Mouse (Mus musculus) hindbrain, embryonic 13.5 days (tissue): ENCODE data around the gene 2310011J03Rik. TPM values are rescaled to one million over a fixed set of nuclear protein-coding genes. Genes with fewer than 3 reads are reported as not detected.

Experiments
- ATAC-seq: fragments of 200-750 bp; cut with Nextera tagmentation; 2 replicates; pipeline ENCODE4 v1.8.0; 2017; ENCODE audit warnings: moderate TSS enrichment; ENCODE audit not compliant: low FRiP score
- H3K27ac ChIP-seq: fragments of 300-500 bp; sonication (generic); 2 replicates; pipeline ENCODE4 v1.5.1; 2015; ENCODE audit warnings: inconsistent platforms, mild to moderate bottlenecking, moderate library complexity
- H3K27me3 ChIP-seq: fragments of 300-500 bp; sonication (generic); 2 replicates; pipeline ENCODE4 v1.6.1; 2015; ENCODE audit warnings: mild to moderate bottlenecking, inconsistent platforms
- H3K36me3 ChIP-seq: fragments of 300-500 bp; sonication (generic); 2 replicates; pipeline ENCODE4 v1.6.1; 2015; ENCODE audit warnings: mild to moderate bottlenecking, inconsistent platforms
- H3K4me1 ChIP-seq: fragments of 300-500 bp; sonication (generic); replicated peaks from 2 replicates; pipeline ENCODE4 v1.6.1; 2015; ENCODE audit warnings: inconsistent platforms
- H3K4me2 ChIP-seq: fragments of 300-500 bp; sonication (generic); 2 replicates; pipeline ENCODE4 v1.6.1; 2015; ENCODE audit warnings: inconsistent platforms, mild to moderate bottlenecking, moderate library complexity
- H3K4me3 ChIP-seq: fragments of 300-500 bp; sonication (generic); 2 replicates; pipeline ENCODE4 v1.5.1; 2015; ENCODE audit warnings: mild to moderate bottlenecking, inconsistent platforms
- H3K9ac ChIP-seq: fragments of 300-500 bp; sonication (generic); 2 replicates; pipeline ENCODE4 v1.6.1; 2015; ENCODE audit warnings: mild to moderate bottlenecking, inconsistent platforms
- H3K9me3 ChIP-seq: fragments of 300-500 bp; sonication (generic); 2 replicates; pipeline ENCODE4 v1.6.1; 2016; ENCODE audit warnings: inconsistent platforms
- WGBS: fragments of 180-500 bp; shearing (Covaris S2); methylation state at CpG from one replicate; pipeline ENCODE4 v1.1.7; 2015; 5-methylcytosine and 5-hydroxymethylcytosine counted together
- polyA plus RNA-seq: library from polyadenylated mRNA; unstranded; fragments of >200 nt; fragmentation: Nextera tagmentation; extraction: Ambion mirVana; gene quantifications from 2 replicates; pipeline ENCODE4 v1.2.1, GENCODE M21; 2015

2310011J03Rik gene
- polyA plus RNA-seq, 1 experiment from 2014 or later, result 28.5 TPM

DNA sequence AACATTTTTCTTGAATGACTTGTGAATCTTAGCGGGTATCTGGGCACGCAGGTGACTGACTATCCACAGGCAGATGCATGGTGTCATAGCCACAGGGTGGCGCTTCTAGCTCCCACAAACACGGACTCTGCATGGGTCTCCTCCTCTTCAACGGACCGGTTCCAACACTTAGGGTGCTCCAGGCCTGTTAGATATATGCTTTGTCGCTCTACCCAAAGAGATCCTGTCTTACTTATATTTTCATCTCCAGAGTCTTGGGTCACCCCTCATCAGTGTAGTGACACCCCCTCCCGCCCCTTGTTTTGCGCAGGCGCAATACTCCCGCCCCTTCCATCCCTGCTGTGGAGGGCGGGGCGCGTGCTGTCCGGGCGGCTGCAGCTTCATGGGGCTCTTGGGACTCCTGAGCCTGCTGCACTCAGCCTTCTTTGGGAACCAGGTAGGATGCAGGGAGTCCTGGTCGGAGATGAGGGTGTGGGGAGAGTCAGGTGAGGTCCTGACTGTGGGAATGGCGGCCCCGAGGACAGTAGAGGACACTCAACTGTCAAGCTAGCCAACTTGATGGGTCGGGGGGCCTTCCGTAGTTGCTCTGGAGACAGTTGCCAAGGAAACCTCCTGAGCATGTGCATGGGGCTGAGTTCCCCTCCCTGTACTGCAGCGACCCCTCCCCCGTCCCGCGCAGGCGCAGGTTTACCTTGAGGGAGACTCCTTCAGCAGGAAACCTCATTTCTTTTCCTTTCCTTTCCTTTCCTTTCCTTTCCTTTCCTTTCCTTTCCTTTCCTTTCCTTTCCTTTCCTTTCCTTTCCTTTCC is 24.5 kb downstream of the 2310011J03Rik start, which contains the start of gene Apc2:
Apc2 (plus strand) TSS at position 360 of the 808 bp plus-strand sequence.
- H3K27me3 ChIP-seq, result no peaks in the 10 kb centered on the region
- H3K36me3 ChIP-seq, result peaks cover 19% of the 10 kb centered on the region
- peak within 1 kb of the TSS; percentile 53 for H3K4me3 ChIP-seq
- H3K4me1 ChIP-seq, result peaks cover 76% of the 10 kb centered on the region
- H3K4me2 ChIP-seq, result peak within 1 kb of the TSS; percentile 98
- H3K9ac ChIP-seq, result peak within 1 kb of the TSS; percentile 99
- H3K9me3 ChIP-seq, result no peaks in the 10 kb centered on the region
- WGBS, result under 1% methylated on average over 26 of the region's 26 CpGs
- peak within 1 kb of the TSS; percentile 97 for H3K27ac ChIP-seq
- ATAC-seq, result peak; percentile 58

DNA sequence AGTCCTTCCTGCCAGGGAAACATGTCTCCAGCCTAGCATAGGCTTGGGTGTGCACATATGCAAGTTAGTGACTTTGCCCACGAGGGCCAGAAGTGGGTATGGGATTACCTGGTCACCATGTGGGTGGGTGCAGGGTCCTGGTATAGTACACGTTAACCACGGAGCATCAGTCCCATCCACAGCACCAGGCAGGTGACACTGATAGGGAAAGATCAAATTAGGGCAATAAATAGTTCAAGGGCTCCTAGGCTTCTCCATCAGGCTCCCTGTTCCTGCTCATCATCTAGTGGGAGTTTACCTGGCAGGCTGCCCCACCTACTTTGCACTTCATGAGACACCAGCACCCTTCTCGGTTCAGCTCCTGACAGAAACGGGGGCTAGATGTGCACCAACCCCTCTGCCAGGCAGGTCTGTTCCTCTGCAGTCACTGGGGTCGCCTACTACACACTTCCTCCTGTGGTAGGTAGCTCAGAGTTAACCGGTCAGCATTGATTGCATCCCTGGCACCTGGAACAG is 25.5 kb downstream of the 2310011J03Rik start:
- no peak for ATAC-seq
- H3K9ac ChIP-seq, result peak overlapping the region; percentile 99
- WGBS, result 52% methylated on average over 7 of the region's 7 CpGs
- H3K4me2 ChIP-seq, result peak overlapping the region; percentile 98
- H3K4me1 ChIP-seq, result peaks cover 68% of the 10 kb centered on the region
- no peaks in the 10 kb centered on the region for H3K9me3 ChIP-seq
- H3K4me3 ChIP-seq, result peak overlapping the region; percentile 53; the same call in 1 of the 2 replicates
- peaks cover 19% of the 10 kb centered on the region for H3K36me3 ChIP-seq
- no peaks in the 10 kb centered on the region for H3K27me3 ChIP-seq
- H3K27ac ChIP-seq, result peak overlapping the region; percentile 97; the same call in 1 of the 2 replicates

DNA sequence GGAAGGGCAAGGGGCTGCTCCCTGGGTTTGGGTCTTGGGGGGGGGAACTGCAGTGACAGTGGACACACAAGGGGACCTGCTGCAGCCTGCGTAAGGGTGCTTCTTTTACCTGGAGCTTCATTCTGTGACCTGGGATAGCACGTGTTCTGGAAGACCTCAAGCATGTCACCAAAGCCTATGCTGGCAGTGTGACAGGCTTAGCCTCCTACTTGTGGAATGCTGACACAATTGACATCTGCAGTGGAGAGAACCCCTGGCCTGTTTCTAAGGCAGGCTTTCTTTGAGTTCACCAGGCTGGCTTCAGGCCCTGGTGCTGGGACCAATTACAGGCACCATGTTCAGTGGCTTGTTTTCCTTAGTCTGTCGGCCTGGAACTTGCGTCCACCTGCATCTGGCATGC is 26.0 kb downstream of the 2310011J03Rik start:
- H3K9me3 ChIP-seq, result no peaks in the 10 kb centered on the region
- H3K4me3 ChIP-seq, result no peak overlapping the region; the same call in 1 of the 2 replicates
- H3K4me2 ChIP-seq, result no peak overlapping the region
- WGBS, result 79% methylated on average over 4 of the region's 4 CpGs
- peaks cover 20% of the 10 kb centered on the region for H3K36me3 ChIP-seq
- ATAC-seq, result no peak
- peaks cover 64% of the 10 kb centered on the region for H3K4me1 ChIP-seq
- H3K27ac ChIP-seq, result no peak overlapping the region
- no peaks in the 10 kb centered on the region for H3K27me3 ChIP-seq
- H3K9ac ChIP-seq, result peak overlapping the region; percentile 35; the same call in 1 of the 2 replicates

DNA sequence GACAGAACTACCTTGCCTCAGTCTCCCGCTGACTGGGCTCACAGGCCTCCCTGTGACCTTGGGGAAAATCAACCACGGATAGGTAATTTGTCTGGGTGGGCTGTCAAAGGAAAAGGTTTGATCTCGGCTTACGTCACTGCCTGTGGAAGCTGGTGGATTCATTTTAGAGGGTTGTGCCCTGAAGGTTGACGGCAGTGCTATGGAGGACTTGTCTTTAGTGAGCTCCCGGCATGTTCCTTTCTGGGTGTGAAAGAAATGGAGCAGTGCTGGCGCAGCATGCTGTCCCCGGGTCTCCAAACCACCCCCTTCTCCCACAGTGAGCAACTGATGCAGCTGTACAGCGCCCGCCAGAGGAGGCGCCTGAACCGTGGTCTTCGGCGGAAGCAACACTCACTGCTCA is 27.0 kb downstream of the 2310011J03Rik start:
- 29% methylated on average over 14 of the region's 14 CpGs for WGBS
- Histone ChIP-seq H3K4me1 (peaks cover 60% of the 10 kb centered on the region), H3K4me3 (peak overlapping the region; percentile 89), H3K4me2 (peak overlapping the region; percentile 99), H3K36me3 (peaks cover 30% of the 10 kb centered on the region), H3K27ac (peak overlapping the region; percentile 95), H3K9ac (peak overlapping the region; percentile 100), H3K9me3 (no peaks in the 10 kb centered on the region), H3K27me3 (no peaks in the 10 kb centered on the region)
- ATAC-seq, result no peak

DNA sequence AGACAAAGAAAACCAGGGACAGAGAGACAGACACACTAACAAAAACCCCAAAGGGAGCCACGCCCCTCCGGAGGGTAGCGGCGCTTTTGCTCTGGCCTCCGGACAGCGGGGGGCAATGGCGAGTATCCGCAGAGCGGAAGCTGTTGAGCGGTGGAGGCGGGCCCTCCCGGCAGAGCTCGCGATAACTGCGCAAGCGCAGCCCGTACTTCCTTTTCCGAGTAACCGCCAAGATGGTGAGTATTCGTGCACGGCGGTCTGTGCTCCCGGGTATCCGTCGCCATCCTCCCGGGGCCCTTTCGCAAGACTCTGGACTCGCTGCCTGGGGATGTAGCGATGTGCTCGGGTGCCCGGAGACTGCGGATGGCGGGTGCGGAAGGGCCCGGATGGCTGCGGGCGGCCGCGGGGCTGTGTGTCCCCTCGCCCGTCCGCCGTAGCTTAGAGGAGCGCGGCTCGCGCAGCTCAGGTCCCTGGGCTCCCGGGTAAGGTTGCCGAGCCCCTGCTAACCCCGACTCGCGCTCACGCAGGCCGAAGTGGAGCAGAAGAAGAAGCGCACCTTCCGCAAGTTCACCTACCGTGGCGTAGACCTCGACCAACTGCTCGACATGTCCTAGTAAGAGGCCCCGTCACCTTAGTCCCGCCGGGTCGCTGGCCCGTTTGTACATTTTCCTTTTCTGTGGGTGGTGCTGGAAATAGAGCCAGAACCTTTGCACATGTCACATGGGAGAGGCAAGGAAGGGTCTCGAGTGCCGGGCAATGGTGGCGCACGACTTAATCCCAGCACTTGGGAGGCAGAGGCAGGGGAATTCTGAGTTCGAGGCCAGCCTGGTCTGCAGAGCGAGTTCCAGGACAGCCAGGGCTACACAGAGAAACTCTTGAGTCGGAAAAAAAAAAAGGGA is 27.8 kb downstream of the 2310011J03Rik start, which contains the start of gene Rps15:
Rps15 (plus strand) TSS at position 203 of the 896 bp plus-strand sequence.
- Histone ChIP-seq H3K27ac (peak within 1 kb of the TSS; percentile 95), H3K9ac (peak within 1 kb of the TSS; percentile 100), H3K4me1 (peaks cover 52% of the 10 kb centered on the region), H3K9me3 (no peaks in the 10 kb centered on the region), H3K36me3 (peaks cover 36% of the 10 kb centered on the region), H3K4me3 (peak within 1 kb of the TSS; percentile 89), H3K4me2 (peak within 1 kb of the TSS; percentile 99), H3K27me3 (no peaks in the 10 kb centered on the region)
- under 1% methylated on average over 72 of the region's 72 CpGs for WGBS
- peak; percentile 73 for ATAC-seq

DNA sequence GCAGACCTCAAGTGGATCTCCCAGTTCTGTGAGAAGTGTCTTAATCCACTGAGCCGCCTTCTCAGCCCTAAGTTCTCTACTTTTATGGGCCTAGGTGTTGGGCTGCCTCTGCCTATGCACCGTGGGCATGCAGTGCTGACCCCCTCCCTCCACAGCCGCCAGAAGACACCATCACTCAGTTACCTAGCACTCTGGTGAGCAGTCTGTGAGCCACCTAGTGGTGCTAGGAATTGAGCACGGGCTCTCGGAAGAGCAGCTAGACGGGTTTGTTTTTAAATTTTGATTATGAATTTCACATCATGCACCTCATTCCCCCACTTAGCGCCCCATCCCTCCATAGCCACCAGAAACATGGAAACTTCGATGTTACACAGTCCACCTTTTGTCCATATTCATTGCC is 31.7 kb downstream of the 2310011J03Rik start:
- 77% methylated on average over 8 of the region's 8 CpGs for WGBS
- Histone ChIP-seq H3K4me1 (peaks cover 14% of the 10 kb centered on the region), H3K27me3 (no peaks in the 10 kb centered on the region), H3K27ac (no peak overlapping the region), H3K36me3 (peaks cover 58% of the 10 kb centered on the region), H3K9me3 (no peaks in the 10 kb centered on the region), H3K4me3 (no peak overlapping the region), H3K4me2 (no peak overlapping the region), H3K9ac (no peak overlapping the region)
- ATAC-seq, result no peak

DNA sequence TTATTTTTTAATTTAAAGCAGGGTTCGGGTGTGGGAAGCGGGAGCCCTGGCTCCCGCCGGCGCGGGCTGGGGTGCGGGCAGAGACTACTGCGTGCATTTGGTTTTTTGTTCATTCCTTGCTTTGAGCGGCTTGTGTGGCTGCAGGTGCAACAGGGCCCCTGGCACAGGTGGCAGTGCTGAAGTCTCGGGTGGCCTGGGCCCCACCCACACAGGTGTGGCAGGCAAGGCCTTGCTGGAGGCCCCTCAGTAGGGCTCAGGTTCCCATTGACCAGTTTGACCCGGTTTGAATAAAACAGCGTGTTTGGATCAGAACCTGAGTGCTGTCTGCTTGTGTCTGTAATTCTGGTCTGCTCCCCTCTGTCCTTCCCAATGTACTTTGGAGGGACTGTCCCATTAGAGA is 32.2 kb downstream of the 2310011J03Rik start:
- H3K9me3 ChIP-seq, result no peaks in the 10 kb centered on the region
- no peak for ATAC-seq
- H3K4me2 ChIP-seq, result no peak overlapping the region
- H3K27ac ChIP-seq, result no peak overlapping the region
- H3K4me1 ChIP-seq, result peaks cover 8% of the 10 kb centered on the region
- no peaks in the 10 kb centered on the region for H3K27me3 ChIP-seq
- H3K36me3 ChIP-seq, result peaks cover 60% of the 10 kb centered on the region
- no peak overlapping the region for H3K9ac ChIP-seq
- no peak overlapping the region for H3K4me3 ChIP-seq
- 96% methylated on average over 12 of the region's 12 CpGs for WGBS

DNA sequence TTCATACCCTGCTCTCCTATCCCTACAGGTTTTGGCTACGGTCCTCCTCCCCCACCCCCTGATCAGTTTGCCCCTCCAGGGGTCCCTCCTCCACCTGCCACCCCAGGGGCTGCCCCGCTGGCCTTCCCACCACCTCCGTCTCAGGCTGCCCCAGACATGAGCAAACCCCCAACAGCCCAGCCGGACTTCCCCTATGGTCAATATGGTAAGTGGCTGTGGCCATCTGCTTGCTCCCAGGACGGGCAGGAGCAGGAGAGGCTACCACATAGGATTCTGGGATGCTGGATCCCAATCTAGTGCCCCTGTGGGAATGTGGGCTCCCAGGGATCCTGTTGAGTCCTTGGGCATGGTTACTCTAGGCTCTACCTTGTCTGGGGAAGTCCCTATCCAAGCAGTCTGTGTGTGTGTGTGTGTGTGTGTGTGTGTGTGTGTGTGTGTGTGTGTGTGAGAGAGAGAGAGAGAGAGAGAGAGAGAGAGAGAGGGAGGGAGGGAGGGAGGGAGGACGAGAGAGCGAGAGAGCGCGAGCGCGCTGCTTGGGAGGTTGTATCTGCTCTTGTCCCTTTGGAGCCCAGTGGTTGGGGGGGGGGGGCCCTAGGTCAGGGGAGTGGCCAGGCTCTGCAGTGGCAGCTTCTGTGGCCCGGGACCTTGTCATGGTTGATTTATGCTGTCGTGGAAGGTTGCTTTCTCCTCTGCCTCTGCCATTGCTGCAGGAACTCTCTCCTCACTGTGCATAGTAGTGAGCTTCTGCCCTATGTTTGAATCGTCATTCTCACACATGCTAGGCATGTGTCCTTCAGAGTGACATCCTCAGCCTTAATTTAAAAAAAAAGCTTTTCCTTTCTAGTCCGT is 34.9 kb downstream of the 2310011J03Rik start:
- peaks cover 14% of the 10 kb centered on the region for H3K4me1 ChIP-seq
- no peaks in the 10 kb centered on the region for H3K27me3 ChIP-seq
- no peak overlapping the region for H3K4me2 ChIP-seq
- no peaks in the 10 kb centered on the region for H3K9me3 ChIP-seq
- H3K27ac ChIP-seq, result no peak overlapping the region
- H3K4me3 ChIP-seq, result no peak overlapping the region
- WGBS, result 80% methylated on average over 15 of the region's 15 CpGs
- ATAC-seq, result no peak
- H3K9ac ChIP-seq, result no peak overlapping the region
- peaks cover 85% of the 10 kb centered on the region for H3K36me3 ChIP-seq

DNA sequence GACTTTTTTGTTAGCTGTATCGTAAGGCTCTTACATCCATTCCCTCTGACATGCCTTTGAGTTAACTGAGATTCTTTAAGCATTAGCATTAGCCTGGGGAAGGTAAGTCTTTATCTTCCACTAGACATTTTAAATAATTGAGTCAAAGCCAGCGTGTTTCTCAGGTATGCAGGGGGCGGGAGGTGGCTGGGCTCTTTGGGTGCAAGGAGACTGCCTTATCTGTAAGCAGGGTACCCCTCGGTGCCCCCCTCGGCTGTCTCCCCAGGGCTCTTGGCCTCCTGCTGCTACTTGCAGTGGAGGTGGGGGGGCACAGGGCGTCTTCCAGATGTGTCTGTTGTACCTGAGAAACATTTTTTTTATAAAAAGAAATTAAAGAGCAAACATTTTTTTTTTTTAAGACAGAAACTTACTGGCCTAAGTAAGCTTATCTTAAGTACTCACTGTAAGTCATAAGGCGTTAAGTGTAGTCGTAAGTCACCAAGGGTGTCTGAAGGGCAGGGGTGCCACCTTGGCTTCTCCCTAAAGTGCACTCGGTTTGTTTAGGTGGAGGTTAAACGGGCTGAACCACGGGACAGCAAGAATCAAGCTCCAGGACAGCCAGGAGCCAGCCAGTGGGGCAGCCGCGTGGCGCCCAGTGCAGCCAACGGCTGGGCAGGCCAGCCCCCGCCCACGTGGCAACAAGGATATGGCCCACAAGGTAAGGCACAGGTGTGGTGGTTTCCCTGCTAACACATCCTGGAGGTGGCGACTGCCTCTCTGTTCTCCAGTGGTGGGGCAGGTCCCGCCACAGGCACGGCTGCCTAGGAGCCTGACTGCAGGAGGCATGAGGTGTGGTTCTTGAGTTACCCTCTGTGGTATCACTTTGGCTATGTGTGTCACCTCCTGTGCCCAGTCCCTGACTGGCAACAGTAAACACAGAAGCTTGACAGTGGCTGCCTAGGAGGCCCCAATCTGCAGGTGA is 37.6 kb downstream of the 2310011J03Rik start:
- H3K4me1 ChIP-seq, result peaks cover 14% of the 10 kb centered on the region
- peak overlapping the region; percentile 65 for H3K27ac ChIP-seq
- no peak for ATAC-seq
- H3K9ac ChIP-seq, result no peak overlapping the region
- no peak overlapping the region for H3K4me3 ChIP-seq
- no peaks in the 10 kb centered on the region for H3K9me3 ChIP-seq
- no peak overlapping the region for H3K4me2 ChIP-seq
- 92% methylated on average over 20 of the region's 20 CpGs for WGBS
- peaks cover 95% of the 10 kb centered on the region for H3K36me3 ChIP-seq
- H3K27me3 ChIP-seq, result no peaks in the 10 kb centered on the region

DNA sequence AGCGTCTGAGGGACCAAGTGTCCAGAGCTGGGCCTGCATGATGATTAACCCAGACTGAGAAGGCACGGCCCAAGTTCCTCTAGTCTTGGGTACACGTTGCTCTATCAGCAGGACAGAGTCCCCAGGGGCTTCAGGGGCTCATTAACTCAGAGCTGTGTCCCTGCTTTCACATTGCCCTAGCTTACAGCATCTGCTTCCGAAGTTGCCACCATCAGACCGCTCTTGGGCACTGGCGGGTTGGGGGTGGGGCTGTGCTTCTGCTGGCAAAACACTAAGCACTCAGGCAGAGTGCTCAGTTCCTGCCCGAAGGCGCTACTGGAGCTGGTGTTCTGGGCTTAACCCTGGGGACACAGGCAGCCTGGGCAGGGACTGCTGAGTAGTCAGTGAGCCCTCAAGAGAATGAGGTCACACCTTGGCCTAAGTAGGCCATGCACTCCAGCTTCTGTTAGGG is 38.4 kb downstream of the 2310011J03Rik start:
- peaks cover 96% of the 10 kb centered on the region for H3K36me3 ChIP-seq
- H3K27me3 ChIP-seq, result no peaks in the 10 kb centered on the region
- peaks cover 14% of the 10 kb centered on the region for H3K4me1 ChIP-seq
- H3K9me3 ChIP-seq, result no peaks in the 10 kb centered on the region
- no peak overlapping the region for H3K4me3 ChIP-seq
- peak overlapping the region; percentile 65 for H3K27ac ChIP-seq
- no peak overlapping the region for H3K4me2 ChIP-seq
- 0 out of 2 replicates have a peak, but pooled peaks have one; percentile 19 for ATAC-seq
- 46% methylated on average over 8 of the region's 8 CpGs for WGBS
- peak overlapping the region; percentile 49; the same call in 1 of the 2 replicates for H3K9ac ChIP-seq
